Mouse (Mus musculus): ENCODE measurements around the gene Prkacb.

Gene Prkacb

DNA sequence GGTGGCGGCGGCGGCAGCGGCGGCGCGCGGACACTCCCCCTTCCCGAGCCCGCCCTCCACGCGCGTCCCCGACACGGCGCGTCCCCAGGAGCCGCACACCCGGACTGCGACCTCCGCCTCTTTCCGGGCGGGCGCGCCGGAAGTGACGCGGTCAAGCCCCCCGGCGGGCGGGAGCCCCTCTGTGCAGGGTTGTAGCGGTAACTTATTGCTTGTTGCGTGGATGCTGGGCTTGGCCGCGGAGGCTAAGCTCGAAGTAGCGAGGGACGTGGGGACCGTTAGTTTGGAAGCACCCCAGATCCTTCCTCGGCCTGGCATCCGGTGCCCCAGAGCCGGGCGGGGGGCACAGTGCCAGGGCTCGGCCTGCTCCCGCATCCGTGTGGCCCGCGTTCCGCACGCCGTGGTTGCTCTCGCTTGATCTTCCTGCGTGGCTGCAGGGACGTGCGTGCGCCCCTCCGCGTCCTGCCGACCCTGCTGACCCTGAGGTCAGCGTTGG lies at the start of gene Prkacb:
TSS of gene Prkacb (minus strand) at position 90 of the 493 bp plus-strand sequence.
- peak; percentile 94 for DNase-seq

DNA sequence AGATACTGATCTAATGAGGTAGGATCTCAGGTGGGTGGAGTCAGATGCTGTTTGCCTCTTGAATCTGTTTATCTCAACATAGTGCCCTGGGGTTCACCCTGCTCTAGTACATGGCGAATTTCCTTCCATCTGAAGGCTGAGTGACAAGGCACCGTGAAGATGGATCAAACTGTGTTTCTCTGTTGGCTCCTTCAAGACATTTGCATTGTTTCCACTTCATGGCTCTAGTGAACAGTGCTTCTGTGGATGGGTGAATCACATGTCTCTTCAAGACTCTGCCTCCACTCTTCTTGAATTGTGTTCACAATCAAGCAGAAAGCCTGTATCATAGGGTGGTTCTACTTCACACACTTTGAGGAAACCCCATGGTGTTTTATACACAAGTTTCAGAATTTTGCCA lies 47.5 kb upstream of the Prkacb start:
- DNase-seq: no peak

DNA sequence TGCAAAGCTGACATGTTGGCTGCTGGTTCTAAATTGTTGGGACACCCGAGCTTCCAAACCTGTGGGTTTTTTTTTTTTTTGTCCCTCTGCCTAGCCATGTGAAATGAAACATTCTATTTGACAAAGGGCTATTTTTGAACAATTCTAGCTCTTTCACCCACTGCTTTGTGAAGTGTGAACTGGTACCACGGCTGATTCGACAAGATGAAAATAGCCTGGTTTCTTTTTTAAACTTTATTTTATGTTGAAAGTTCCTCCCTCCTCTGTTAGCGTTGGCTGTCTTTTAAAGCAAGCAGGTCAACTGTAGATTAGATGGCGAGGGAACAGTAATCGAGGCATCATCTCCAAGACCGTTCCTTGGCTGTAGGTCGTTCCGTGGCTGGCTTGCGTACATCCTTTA lies 44.6 kb upstream of the Prkacb start:
- DNase-seq: no peak

DNA sequence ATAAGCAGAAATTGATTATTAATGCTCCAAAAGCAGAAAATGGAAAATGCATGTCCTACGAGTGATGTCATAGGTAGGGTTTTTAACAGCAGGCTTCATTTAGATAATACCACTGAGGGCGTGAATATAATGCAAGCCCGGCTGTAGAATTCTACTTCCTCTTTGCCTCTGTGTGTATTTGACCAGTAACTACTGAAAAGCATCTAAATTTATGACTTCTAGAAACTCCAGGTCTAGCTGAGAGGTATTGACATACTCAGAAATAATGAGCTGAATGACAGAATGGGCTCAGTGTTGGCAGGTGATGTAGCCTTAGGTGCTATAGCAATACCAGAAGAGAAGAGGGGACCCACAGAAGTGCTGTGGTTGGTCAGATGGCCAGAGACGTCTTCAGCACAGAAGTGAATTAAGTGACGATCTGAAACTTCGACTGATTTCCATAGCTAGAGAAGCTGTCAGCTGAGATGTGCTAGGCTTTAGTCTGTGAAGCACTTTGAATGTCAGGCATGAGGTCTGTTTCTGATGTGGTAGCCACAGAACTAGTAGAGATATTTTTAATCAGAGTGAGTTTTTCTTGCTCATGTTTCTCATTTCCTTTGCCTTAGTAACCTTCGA lies 41.8 kb upstream of the Prkacb start:
- DNase-seq: no peak

- peak; percentile 10 for DNase-seq
These were observed 39.4 kb upstream of the Prkacb start, which contains the start of gene Ttll7 for GRCm38 (mm10) chr3:146851966-146852891. TSS of gene Ttll7 (plus strand) at chr3:146852367.

DNA sequence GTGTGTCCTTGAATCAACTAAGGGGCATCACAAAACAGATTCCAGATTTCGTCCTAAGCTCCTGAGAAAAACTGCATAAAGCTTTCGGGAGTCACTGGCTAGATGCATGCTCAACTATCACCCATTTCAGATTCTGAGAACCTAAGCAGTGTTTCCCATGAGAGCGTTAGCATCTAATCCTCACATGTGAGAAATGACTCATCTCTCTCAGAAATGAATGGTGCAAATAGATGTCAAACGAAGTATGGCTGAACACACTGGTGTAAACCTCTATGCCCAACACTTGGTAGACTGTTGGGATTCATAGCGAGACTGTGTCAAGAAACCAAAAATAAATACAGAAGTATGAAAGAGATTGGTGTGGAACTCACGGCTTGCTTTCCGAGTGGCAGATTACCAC lies 36.6 kb upstream of the Prkacb start:
- DNase-seq: no peak

DNA sequence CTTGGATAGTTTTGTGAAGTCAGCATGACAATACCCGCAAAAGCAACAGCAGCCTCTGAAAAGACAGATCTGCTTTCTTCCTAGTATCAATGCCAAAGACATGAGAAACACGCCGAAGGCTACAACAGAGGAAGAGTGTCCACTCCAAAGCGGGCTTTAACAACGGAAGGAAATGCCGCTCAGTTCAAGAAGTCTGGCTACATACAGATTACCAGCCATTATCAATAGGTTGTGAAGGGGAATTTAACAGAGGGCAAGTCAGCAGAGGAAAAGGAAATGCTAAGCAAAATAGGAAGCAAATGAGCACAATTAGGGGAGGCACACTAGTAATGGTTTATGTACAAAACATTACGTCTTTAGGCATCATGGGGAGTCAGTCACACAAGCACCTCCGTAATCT lies 35.3 kb upstream of the Prkacb start:
- no peak for DNase-seq

DNA sequence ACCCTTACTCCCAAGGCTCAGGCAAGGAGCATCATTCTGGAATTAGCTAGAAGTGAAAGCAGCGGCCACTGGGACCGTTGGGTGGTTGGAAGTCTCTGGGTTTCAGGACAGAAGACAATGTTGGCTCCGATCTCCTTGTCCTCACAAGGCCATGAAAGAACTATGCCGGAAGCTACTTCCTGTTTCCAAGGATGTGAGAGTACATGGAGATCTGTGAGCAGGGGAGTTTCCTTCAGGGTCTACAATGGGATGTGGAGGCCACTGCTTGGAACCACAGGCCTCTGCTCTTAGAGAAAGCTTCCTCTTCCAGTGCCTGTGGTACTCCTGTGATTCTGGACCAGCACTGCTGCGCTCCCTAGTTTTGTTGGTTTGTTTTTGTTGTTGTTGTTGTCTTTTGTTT lies 33.4 kb upstream of the Prkacb start:
- DNase-seq: no peak

DNA sequence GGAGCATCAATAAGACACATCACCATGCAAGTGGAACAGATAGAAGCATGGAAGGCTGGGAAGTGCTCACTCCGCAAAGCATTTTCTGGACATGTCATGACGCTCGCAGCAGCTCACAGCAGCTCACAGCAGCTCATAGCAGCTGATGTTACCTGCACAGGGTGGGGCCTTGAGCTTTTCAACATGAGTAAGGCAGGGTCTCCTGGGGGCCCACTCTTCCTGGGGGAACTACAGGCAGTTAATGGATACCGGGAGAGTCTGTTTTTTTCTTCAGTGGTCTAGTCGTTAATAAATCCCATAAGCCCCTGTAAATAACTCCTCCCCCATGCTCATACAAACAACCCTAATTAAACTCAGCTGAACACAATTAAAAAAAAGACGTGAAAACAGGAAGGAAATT lies 30.7 kb upstream of the Prkacb start:
- DNase-seq: no peak

DNA sequence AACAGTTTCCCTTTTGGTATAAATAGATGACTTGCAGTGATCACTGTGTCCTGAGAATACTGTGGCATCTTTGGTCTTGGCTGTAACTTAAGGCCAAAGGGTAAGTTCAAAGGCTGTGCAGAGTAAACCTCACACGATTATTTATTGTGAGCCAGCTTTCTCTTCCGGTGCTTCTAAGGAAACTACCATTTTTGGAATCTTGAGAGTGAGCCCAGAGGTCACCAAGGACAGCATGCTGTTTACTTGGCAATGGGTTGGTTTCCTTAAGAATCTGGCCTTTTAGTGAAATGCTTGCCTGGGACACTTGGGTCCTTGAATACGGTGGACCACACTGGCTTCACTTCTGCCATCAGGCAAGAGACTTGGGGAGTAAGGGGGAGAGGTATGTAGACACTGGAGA lies 30.0 kb upstream of the Prkacb start:
- no peak for DNase-seq

DNA sequence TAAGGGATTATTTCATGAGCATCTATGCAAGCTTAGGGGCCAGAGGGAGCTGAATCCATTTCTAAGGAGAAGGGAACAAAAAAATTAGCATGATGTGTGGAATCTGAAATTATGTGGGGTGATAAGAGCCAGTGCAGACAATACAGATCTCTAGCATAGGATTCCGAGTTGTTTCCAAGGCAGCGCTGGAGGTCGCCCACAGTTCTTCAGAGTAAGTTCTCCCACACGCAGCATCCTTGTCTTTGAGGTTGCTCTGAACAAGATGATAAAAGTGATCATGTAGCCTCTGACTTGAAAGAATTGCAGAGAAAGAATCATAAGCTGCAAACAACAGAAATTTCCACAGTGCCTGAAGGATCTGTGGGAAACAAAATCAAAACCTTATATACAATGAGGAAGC lies 7.9 kb upstream of the Prkacb start:
- DNase-seq: no peak

GRCm38 (mm10) chr3:146813624-146814023 lies 834 bp upstream of the Prkacb start:
- DNase-seq: no peak

- no peak for DNase-seq
These were observed 530 bp downstream of the Prkacb start for GRCm38 (mm10) chr3:146812041-146812878.

DNA sequence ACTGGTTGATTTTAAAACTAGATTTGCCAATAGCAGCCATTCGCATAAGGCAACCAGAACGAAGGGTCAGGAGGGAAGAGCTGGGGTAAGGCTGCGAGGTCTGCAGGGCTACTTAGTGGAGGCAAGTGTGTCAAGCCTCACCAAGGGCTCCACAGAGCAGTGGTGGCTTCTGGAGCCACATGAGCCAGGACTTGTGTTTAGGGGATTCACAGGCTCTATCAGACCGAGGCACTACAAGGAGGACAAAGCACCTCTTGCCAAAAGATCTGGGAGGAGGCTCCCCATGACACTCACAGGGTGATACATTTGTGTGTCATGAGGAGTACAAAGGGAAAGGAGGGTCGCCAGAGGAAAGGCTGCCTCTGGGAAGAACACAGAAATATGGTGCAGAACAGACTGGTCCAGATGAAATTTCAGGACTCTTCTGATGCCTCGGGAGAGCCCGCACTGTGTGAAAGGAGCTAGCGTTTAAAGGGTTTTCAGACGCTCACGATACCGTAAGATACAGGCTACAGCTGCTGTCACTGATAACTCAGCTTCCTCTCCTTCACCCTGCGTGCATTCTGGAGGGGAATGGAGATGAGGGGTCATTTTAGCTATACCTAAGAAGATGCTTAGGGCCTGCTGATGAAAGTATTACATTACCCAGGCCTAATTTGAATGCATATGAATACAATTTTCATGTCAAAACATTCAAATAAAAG lies 19.1 kb downstream of the Prkacb start:
- no peak for DNase-seq

- no peak for DNase-seq
These were observed 20.5 kb downstream of the Prkacb start for GRCm38 (mm10) chr3:146792144-146792748.

- no peak for DNase-seq
These were observed 28.6 kb downstream of the Prkacb start for GRCm38 (mm10) chr3:146784233-146784632.

DNA sequence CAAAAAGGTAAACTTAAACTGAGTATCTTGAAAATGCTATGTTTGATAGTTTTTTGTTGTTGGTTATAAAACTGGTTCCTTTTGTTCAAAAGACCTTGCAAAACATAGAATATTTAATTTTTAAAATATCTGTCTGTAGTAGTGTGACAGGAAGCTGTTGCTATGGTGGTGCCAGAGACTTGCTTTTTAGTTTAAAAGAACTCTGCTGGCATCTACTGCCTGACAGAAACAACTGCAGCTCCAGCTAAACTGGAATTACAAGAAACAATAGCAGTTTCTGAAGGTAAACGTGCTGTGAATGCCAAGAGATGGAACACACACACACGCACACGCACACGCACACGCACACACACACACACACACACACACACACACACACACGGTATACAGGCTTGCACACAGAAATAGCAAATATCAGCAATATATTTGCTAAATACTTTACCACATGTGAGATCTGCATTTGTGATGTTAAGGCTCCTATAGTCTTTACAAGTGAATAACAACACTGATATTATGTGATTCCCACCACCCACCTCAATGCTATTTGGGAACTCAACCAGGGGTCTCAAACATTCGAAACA lies 29.1 kb downstream of the Prkacb start:
- peak; percentile 38 for DNase-seq

- no peak for DNase-seq
These were observed 30.2 kb downstream of the Prkacb start for GRCm38 (mm10) chr3:146782548-146782947.

GRCm38 (mm10) chr3:146781131-146781530 lies 31.7 kb downstream of the Prkacb start:
- peak; percentile 52 for DNase-seq

DNA sequence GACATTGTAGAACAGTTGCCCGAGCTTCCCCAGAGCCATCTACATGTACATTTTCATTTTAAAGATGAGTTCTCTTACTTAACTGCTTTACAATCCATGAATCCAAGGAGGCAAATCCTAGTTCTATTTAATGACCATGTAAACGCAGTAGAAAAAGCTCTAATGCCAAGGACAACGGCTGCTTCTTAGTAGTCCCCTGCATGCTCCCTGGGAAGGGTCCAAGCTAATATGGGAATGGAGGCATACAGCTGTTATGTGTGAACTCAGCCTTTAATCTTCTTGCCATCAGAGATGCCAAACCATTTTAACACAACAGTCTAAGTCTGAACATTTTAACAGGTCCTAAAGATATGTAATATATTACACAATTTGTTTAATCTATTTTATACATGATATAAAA lies 32.5 kb downstream of the Prkacb start:
- DNase-seq: no peak

GRCm38 (mm10) chr3:146778913-146779312 lies 33.9 kb downstream of the Prkacb start:
- DNase-seq: peak; percentile 51

- DNase-seq: no peak
These were observed 34.3 kb downstream of the Prkacb start for GRCm38 (mm10) chr3:146778451-146778850.
